Comparison of ENCODE assay signal across 8 mouse cellular contexts in the genomic region with DNA sequence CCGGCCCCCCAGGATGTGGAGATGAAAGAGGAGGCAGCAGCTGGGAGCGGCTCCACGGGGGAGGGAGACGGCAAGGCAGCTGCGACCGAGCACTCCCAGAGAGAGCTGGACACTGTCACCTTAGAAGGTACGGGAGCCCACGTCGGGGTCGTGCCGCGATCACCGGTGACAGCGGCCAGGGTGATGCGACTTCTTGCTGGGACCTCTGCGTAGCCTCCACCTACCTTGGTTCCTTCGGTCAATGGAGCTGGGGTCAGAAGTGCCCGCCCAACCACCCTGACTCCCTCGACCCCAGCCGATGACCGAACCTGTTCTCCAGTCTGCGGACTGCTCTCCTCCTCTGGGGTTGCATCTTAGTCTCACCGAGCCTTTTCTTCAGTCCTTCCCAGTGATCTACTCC. TPM values are rescaled to one million over a fixed set of nuclear protein-coding genes. Genes with fewer than 3 reads are reported as not detected.
DNase-seq lines count a peak whose midpoint lies in the region; ATAC-seq and TF ChIP-seq lines count a peak whose summit lies in the region.

No protein-coding gene starts in this region.

- DNase-seq in lung, adult 2 months, result no peak
- DNase-seq in lung, adult 18-20 months, result no peak
- no peak for DNase-seq in embryonic facial prominence, embryonic 10.5 days (ENCODE audit: low spot score)
- DNase-seq in adrenal gland, postnatal 25 days, result no peak
- DNase-seq in cerebellum, postnatal 25 days, result no peak
- DNase-seq in layer of hippocampus, adult 18-20 months (ENCODE audit: low spot score in 2 of 2), result no peak

- TF ChIP-seq POLR2A in lung, adult 2 months (IDR thresholded peaks at IDR 0.05; ENCODE audit: borderline replicate concordance, extremely low read depth, low read depth, low read length), result no peak

- under 1% methylated on average over 23 of the region's 23 CpGs for WGBS in lung, adult 2 months
- under 1% methylated on average over 23 of the region's 23 CpGs for WGBS in embryonic facial prominence, embryonic 10.5 days
- under 1% methylated on average over 23 of the region's 23 CpGs for WGBS in intestine, embryonic 16.5 days
- 0% methylated on average over 23 of the region's 23 CpGs for WGBS in neural tube, embryonic 14.5 days

- no peak; the same call in 1 of the 2 replicates for ATAC-seq in intestine, embryonic 16.5 days
- ATAC-seq in neural tube, embryonic 14.5 days (ENCODE audit: low read depth), result peak; percentile 22; the same call in 1 of the 2 replicates

- H3K4me1 ChIP-seq in lung, adult 2 months (ENCODE audit: control insufficient read depth, insufficient read depth, low read length), result peaks cover 2% of the 10 kb centered on the region; the same call in 1 of the 2 replicates
- peaks cover 17% of the 10 kb centered on the region for H3K4me1 ChIP-seq in embryonic facial prominence, embryonic 10.5 days
- peaks cover 3% of the 10 kb centered on the region; the same call in 1 of the 2 replicates for H3K4me1 ChIP-seq in intestine, embryonic 16.5 days (ENCODE audit: control insufficient read depth, insufficient read depth, low read length)
- peaks cover 7% of the 10 kb centered on the region for H3K4me1 ChIP-seq in neural tube, embryonic 14.5 days (ENCODE audit: control insufficient read depth, insufficient read depth, low read length)

- peaks cover 38% of the 10 kb centered on the region for H3K36me3 ChIP-seq in embryonic facial prominence, embryonic 10.5 days (replicated peaks)
- H3K36me3 ChIP-seq in intestine, embryonic 16.5 days (ENCODE audit: control insufficient read depth, insufficient read depth, low read length), result peaks cover 13% of the 10 kb centered on the region
- H3K36me3 ChIP-seq in neural tube, embryonic 14.5 days (ENCODE audit: control insufficient read depth, insufficient read depth, low read length), result peaks cover 26% of the 10 kb centered on the region

- H3K4me2 ChIP-seq in intestine, embryonic 16.5 days (ENCODE audit: low read depth, low read length), result peak overlapping the region; percentile 77
- H3K4me2 ChIP-seq in neural tube, embryonic 14.5 days (ENCODE audit: low read depth, low read length), result peak overlapping the region; percentile 91

- H3K27ac ChIP-seq in embryonic facial prominence, embryonic 10.5 days (replicated peaks), result peak overlapping the region; percentile 95
- peak overlapping the region; percentile 71 for H3K27ac ChIP-seq in intestine, embryonic 16.5 days (ENCODE audit: low read length)
- H3K27ac ChIP-seq in neural tube, embryonic 14.5 days (ENCODE audit: low read depth, low read length), result peak overlapping the region; percentile 49

- no peak for TF ChIP-seq CTCF in lung, adult 2 months (IDR thresholded peaks at IDR 0.05; ENCODE audit: insufficient read depth, low read length)

- H3K4me3 ChIP-seq in lung, adult 2 months (replicated peaks; ENCODE audit: extremely low read depth, low read depth, low read length), result peak overlapping the region; percentile 93
- peak overlapping the region; percentile 100 for H3K4me3 ChIP-seq in embryonic facial prominence, embryonic 10.5 days
- H3K4me3 ChIP-seq in intestine, embryonic 16.5 days (ENCODE audit: low read length), result peak overlapping the region; percentile 98
- H3K4me3 ChIP-seq in neural tube, embryonic 14.5 days (ENCODE audit: low read depth, low read length), result peak overlapping the region; percentile 98

- H3K9me3 ChIP-seq in embryonic facial prominence, embryonic 10.5 days, result no peaks in the 10 kb centered on the region
- no peaks in the 10 kb centered on the region for H3K9me3 ChIP-seq in intestine, embryonic 16.5 days (ENCODE audit: control insufficient read depth, low read length)
- no peaks in the 10 kb centered on the region for H3K9me3 ChIP-seq in neural tube, embryonic 14.5 days (ENCODE audit: control insufficient read depth, low read length)

- H3K9ac ChIP-seq in intestine, embryonic 16.5 days (ENCODE audit: low read depth, low read length), result peak overlapping the region; percentile 98
- H3K9ac ChIP-seq in neural tube, embryonic 14.5 days (replicated peaks; ENCODE audit: low read depth, low read length), result peak overlapping the region; percentile 98

- H3K27me3 ChIP-seq in embryonic facial prominence, embryonic 10.5 days (replicated peaks; ENCODE audit: low read depth, poor library complexity, severe bottlenecking), result no peaks in the 10 kb centered on the region
- no peaks in the 10 kb centered on the region for H3K27me3 ChIP-seq in intestine, embryonic 16.5 days (replicated peaks; ENCODE audit: control insufficient read depth, insufficient read depth, low read length)
- no peaks in the 10 kb centered on the region for H3K27me3 ChIP-seq in neural tube, embryonic 14.5 days (ENCODE audit: control insufficient read depth, insufficient read depth, low read length)

RNA-seq across cellular contexts. Expression of a gene that starts 0.5 kb away (rescaled TPM):
- 136 and 156 TPM in 2 replicates for polyA plus RNA-seq in lung, adult 2 months (2012; rRNA removed)
- 249 and 262 TPM in 2 replicates for polyA plus RNA-seq in embryonic facial prominence, embryonic 10.5 days (2016; fragmentation: Nextera tagmentation; extraction: Ambion mirVana)
- polyA plus RNA-seq in intestine, embryonic 16.5 days (2015; fragmentation: Nextera tagmentation; extraction: Ambion mirVana), result 169 and 181 TPM in 2 replicates
- 117 and 124 TPM in 2 replicates for polyA plus RNA-seq in neural tube, embryonic 14.5 days (2014; fragmentation: Nextera tagmentation; extraction: Ambion mirVana)
- total RNA-seq in adrenal gland, postnatal 25 days (2021), result 134 and 138 TPM in 2 replicates
- 100 to 1,000 TPM; 126 to 131 TPM for total RNA-seq in layer of hippocampus, adult 18-20 months (2021)

RNA-seq across cellular contexts. Expression of a gene that starts 18.3 kb away (rescaled TPM):
- polyA plus RNA-seq in lung, adult 2 months (2012; rRNA removed), result not detected in 2 replicates
- polyA plus RNA-seq in embryonic facial prominence, embryonic 10.5 days (2016; fragmentation: Nextera tagmentation; extraction: Ambion mirVana), result not detected in 2 replicates
- polyA plus RNA-seq in intestine, embryonic 16.5 days (2015; fragmentation: Nextera tagmentation; extraction: Ambion mirVana), result 0.10 TPM in 1 of 2 replicates, not detected in the other
- not detected in 2 replicates for polyA plus RNA-seq in neural tube, embryonic 14.5 days (2014; fragmentation: Nextera tagmentation; extraction: Ambion mirVana)
- total RNA-seq in adrenal gland, postnatal 25 days (2021), result not detected in 2 replicates
- total RNA-seq in layer of hippocampus, adult 18-20 months (2021), result not detected

RNA-seq across cellular contexts. Expression of a gene that starts 18.7 kb away (rescaled TPM):
- polyA plus RNA-seq in lung, adult 2 months (2012; rRNA removed), result 11.5 TPM in 1 of 2 replicates, not detected in the other
- not detected in 2 replicates for polyA plus RNA-seq in embryonic facial prominence, embryonic 10.5 days (2016; fragmentation: Nextera tagmentation; extraction: Ambion mirVana)
- 0.06 TPM in 1 of 2 replicates, not detected in the other for polyA plus RNA-seq in intestine, embryonic 16.5 days (2015; fragmentation: Nextera tagmentation; extraction: Ambion mirVana)
- polyA plus RNA-seq in neural tube, embryonic 14.5 days (2014; fragmentation: Nextera tagmentation; extraction: Ambion mirVana), result not detected in 2 replicates
- total RNA-seq in adrenal gland, postnatal 25 days (2021), result not detected in 2 replicates
- not detected for total RNA-seq in layer of hippocampus, adult 18-20 months (2021)

RNA-seq across cellular contexts. Expression of a gene that starts 36.3 kb away (rescaled TPM):
- not detected in 2 replicates for polyA plus RNA-seq in lung, adult 2 months (2012; rRNA removed)
- polyA plus RNA-seq in embryonic facial prominence, embryonic 10.5 days (2016; fragmentation: Nextera tagmentation; extraction: Ambion mirVana), result not detected in 2 replicates
- polyA plus RNA-seq in intestine, embryonic 16.5 days (2015; fragmentation: Nextera tagmentation; extraction: Ambion mirVana), result 0.58 and 0.93 TPM in 2 replicates
- not detected in 2 replicates for polyA plus RNA-seq in neural tube, embryonic 14.5 days (2014; fragmentation: Nextera tagmentation; extraction: Ambion mirVana)
- 0.88 and 1.8 TPM in 2 replicates for total RNA-seq in adrenal gland, postnatal 25 days (2021)
- total RNA-seq in layer of hippocampus, adult 18-20 months (2021), result not detected

RNA-seq across cellular contexts. Expression of a gene that starts 46.4 kb away (rescaled TPM):
- 45.0 and 55.1 TPM in 2 replicates for polyA plus RNA-seq in lung, adult 2 months (2012; rRNA removed)
- polyA plus RNA-seq in embryonic facial prominence, embryonic 10.5 days (2016; fragmentation: Nextera tagmentation; extraction: Ambion mirVana), result 73.9 and 78.1 TPM in 2 replicates
- 36.8 and 38.5 TPM in 2 replicates for polyA plus RNA-seq in intestine, embryonic 16.5 days (2015; fragmentation: Nextera tagmentation; extraction: Ambion mirVana)
- 52.3 and 59.4 TPM in 2 replicates for polyA plus RNA-seq in neural tube, embryonic 14.5 days (2014; fragmentation: Nextera tagmentation; extraction: Ambion mirVana)
- total RNA-seq in adrenal gland, postnatal 25 days (2021), result 40.9 and 61.5 TPM in 2 replicates
- 100 to 1,000 TPM; 126 TPM for total RNA-seq in layer of hippocampus, adult 18-20 months (2021)
